Mouse (Mus musculus) T-helper 17 cell (primary cell): ENCODE results near the gene Serpinf2.
"Not testable (repeated sequence)": the region's sequence is repeated elsewhere in the genome, so short reads cannot be mapped to it uniquely, and the experiment has no call there.

Source experiments
- in situ Hi-C, 2 experiments: fragments of 300-600 bp; cut with MboI, MseI; formaldehyde crosslinking; loops; 1 replicate in 1 of 2; 2 replicates in 1 of 2; pipeline ENCODE4 v1.15.1; 2025; ENCODE audit warnings: high pct_unique_total_duplicates in 2 of 2

Serpinf2 gene

DNA sequence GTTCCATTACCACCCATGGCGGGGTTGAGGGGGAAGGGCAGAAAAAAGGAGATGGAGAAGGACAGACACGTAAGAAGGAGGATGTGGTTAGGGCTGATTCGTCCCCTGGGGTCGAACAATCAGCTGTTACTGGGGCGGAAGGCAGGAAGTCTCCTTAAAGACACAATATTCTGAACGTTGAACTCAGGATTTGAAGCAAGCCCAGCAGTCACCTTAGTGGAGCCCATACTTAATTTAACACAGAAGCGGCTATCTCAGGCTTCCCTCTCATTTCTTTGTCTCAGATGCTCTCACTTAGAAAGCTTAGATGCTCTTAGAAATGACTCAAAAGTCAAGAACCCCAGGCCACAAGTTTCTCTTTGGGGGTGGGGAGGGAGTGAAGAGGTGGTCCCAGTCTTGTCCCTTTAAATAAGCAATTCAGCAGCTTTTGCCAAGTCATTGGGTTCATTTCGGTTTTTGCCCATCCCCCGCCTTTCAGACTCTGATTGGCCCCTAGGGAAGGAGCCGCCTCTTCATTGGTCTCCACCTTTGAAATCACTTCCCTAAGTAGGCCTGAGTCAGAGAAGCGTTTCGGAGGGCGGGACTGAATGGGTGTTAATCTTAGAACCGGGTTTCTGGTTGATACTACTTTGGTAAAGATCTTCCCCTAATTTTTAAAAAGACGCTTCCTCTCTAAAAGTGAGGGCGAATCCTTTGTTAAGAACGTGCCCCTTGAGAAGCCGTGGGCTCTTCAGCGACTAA lies 20.9 kb upstream of the Serpinf2 start:
- in situ Hi-C loops, result loop anchor here in 1 of 2 experiments (10.0 kb wide), 1 partner anchor 625 kb away; the partner anchor contains the start of gene Mnt

DNA sequence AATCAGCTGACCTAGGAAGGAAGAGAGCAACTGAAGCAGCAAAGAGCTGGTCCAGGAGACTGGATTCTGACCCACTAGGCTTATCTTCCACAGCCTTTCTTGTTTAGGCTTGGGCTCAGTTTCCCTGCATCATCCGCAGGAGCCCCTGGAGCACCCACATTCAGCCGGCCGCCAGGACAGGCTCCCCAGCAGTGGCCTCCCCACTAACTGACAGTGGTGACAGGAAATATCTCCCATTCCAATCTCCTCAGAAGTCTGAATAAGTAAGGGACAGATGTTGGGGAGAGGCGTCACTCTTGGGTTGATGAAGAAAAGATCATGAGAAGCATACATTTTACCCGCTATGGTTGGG lies 20.3 kb upstream of the Serpinf2 start:
- in situ Hi-C loops, result loop anchor here in 1 of 2 experiments (10.0 kb wide), 1 partner anchor 625 kb away; the partner anchor contains the start of gene Mnt

- in situ Hi-C loops, result no loop called here
These were observed 19.8 kb upstream of the Serpinf2 start for GRCm38 (mm10) chr11:75459141-75459711.

DNA sequence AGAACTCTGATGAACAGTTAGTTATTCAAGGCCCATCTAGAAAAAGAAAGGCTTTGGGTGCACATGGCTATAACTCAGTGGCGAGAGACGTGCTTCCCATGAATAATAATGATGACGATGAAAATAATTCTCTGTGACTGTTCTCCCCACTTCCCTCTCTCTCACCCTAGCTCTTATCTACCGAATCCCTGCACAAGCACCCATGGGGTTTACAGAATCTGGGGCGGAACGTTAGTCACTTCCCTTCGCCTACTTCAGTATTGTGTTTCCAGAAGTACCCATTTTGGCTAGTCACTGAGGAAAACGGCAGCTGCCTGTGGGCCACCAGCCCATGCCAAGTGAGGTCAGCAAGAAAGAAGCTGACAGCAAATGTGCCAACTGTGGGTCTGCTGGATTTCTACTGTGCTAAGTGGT lies 19.2 kb upstream of the Serpinf2 start:
- in situ Hi-C loops, result no loop called here

DNA sequence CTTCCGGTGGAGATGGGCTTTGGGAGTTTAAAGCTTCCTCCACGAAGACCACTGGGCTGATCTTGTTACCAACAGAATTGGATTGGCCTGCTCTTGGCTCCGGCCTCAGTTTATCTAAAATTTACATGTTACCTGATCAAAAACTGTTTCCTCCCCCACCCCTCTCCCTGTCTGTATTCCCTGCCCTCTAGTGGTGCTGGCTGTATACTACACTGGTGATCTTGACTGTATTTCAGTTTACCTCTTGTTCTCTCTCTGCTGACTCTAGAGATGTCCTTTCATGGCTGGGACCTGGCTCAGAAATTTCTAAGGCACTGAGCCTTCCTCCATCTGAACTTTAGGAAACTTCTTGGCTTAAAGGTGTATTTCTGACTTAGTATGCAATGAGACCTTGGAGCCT lies 18.8 kb upstream of the Serpinf2 start:
- in situ Hi-C loops, result no loop called here

DNA sequence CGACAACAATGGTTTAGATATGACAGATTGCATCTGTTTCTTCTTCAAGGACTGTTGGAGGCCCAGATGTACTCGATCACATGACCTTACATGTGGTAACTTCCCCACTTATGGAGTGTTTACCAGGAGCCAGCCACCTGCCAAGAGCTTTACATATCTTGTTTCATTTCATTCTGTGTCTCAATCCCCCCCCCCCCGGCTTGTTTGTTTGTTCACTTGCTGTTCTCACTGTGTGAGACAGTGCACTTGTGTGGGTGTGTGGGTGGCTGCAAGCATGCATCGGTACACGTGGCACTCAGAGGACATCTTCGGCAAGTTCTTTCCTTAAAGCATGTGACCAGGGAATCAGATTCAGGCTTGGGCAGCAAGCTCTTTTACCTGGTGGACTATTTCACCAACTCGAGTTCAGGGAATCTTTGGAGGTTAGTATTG lies 17.1 kb upstream of the Serpinf2 start:
- in situ Hi-C loops, result no loop called here

GRCm38 (mm10) chr11:75455971-75456370 lies 16.6 kb upstream of the Serpinf2 start:
- in situ Hi-C loops, result not testable (repeated sequence)

DNA sequence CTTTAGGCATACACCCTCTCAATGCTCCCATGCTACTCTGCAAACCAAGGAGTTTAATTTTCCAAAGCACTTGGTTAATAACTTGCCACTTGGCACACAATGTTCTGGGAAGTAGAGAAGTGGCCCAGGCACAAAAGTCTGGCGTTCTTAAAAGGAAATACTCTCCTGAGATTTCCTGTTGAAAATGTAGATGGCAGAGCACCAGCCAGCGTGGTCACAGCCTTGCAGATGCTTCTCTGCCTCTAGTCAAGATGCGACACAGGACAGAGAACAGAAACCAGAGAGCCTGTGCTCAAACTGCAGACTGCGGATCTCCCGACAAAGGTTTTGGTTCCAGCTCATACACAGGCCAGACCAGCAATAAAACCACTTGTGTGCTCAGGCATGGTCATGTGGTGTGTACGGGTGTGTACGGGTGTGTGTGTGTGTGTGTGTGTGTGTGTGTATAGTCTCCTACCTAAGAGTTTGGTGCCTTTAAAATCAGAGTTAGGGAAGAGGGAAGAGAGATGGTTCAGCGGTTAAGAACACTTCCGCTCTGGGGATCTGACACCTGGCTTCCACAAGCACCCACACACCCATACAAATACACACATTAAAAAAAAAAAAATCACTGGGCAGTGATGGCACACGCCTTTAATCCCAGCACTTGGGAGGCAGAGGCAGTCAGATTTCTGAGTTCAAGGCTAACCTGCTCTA lies 15.8 kb upstream of the Serpinf2 start:
- in situ Hi-C loops, result no loop called here

GRCm38 (mm10) chr11:75453991-75454930 lies 14.9 kb upstream of the Serpinf2 start, which contains the start of gene Wdr81:
TSS of gene Wdr81 (minus strand) at chr11:75454717.
- in situ Hi-C loops, result no loop called here

- in situ Hi-C loops, result no loop called here
These were observed 13.6 kb upstream of the Serpinf2 start for GRCm38 (mm10) chr11:75452812-75453557.

GRCm38 (mm10) chr11:75452081-75452480 lies 12.7 kb upstream of the Serpinf2 start:
- in situ Hi-C loops, result no loop called here

DNA sequence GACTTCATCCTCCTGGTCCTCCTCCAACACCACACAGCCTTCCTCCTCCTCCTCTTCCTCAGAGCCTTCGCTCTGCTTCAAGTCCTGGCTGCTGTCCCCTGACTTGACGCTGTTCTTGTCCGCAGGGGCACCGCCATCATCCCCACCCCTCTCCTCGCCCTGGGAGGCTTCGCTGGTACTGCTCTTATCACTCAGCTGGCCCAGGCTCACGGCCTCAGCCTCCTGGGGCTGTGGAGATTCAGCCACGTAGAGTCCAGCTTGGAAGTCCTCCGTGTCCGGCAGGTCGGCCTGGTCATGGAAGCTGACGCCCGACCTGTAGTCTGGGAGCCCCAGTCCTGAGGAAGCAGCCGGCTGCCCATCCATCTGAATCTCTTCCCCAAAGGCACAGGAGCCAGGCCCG lies 11.5 kb upstream of the Serpinf2 start:
- in situ Hi-C loops, result no loop called here

DNA sequence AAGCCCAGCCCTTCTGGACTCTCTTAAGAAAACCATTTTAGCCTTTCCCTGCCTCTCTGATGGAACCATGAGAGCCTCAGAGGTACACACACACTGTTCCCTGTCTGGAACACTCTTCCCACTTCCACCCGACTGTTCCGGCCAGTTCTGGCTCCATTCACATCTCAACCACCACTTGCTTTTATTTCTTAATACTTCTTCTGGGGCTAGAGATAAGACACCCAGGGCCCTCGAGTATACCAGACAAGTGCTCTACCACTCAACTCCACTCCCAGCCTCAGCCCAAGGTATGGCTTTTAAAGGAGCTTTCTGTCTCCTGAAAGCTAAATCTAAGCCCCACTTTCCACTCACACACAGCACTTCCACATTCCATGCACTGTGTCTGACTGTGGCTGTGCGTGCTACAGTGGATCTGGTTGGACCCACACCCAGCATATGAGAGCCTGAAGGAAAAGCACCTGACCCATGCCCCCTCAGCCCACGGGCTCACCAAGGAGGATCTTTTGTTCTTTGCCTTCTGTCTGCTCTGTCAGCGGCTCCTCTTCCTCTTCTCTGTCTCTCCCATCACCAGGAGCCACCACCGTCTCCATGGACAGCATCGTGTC lies 11.0 kb upstream of the Serpinf2 start:
- in situ Hi-C loops, result no loop called here

DNA sequence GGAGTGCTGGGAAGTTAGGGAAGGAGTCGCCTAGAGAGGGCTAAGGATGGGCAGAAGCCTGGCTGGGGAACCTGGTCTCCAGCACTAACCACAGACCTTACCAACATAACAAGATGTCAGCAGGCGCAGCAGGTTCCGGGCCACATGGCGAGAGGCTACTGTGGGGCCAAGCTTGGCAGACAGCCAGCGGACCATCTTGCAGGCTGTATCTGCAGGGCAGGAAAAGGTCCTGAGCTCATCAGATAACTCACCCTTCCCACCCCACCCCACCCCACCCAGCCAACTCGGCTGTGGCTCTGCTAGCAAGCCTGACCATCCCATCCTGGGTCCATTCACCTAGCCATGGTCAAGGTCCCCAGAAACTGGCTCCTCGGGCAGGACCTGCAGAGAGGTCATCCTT lies 10.3 kb upstream of the Serpinf2 start:
- in situ Hi-C loops, result no loop called here

GRCm38 (mm10) chr11:75448575-75448974 lies 9.2 kb upstream of the Serpinf2 start:
- in situ Hi-C loops, result no loop called here

DNA sequence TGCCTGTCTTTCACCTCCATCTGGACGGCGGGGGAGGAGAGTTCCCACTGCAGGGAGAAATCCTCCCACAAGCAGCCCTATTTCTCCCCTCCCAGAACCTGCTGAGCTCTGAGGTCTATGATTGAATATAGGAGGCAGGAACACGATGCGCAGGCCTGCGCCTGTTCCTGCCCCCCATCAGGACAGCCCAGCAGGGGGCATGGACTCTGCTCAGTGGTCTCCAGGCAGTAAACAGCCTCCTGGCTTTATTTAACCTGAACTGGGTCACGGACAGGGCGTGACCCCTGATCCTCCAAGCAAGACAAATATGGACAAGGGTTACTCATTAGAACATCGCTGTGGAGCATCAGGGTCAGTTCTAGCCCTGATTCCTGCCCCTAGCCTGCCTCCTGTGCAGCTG lies 4.3 kb upstream of the Serpinf2 start:
- in situ Hi-C loops, result no loop called here

DNA sequence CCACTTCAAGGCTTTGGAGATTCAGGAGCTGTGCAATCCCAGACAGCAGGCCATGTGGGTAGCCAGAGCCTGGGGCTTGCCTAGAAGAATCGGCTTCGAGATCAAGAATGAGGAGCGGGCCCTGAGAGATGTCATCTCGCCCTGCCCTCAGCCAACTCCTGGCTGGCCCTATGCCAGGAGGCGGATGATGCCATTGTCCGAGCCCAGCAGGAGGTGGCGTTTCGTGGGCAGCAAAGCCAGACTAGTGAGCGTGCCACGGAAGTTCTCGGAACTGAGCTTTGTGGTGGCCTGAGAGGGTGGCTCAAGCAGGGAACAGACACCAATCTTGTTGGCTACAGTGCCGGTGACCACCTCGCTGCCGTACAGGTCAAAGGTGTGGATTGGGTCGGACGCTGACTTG lies 2.2 kb upstream of the Serpinf2 start:
- in situ Hi-C loops, result no loop called here

DNA sequence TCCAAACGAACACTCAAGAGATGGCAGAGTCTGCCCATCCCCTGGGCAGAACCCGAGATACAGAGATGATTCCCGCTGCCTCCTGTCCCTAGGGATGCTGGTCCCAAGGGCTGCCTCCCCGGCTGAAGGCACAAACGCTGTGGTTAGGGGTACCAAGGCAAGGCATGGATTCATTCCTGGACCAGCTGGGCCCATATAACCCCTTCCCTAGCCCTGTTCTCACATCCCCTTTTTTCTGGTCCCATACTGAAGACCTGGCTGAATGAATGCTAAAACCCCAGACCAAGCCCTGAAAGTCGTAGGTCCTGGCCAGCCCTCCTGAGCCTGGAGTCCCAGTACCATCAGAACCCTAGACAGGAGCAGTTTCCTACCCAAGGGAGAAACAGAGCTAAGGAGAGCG lies 1.6 kb upstream of the Serpinf2 start:
- in situ Hi-C loops, result no loop called here

GRCm38 (mm10) chr11:75439951-75440350 lies 560 bp upstream of the Serpinf2 start:
- in situ Hi-C loops, result loop anchor here in 1 of 2 experiments (10.0 kb wide), 1 partner anchor 905 kb away; no protein-coding TSS in a partner anchor

- in situ Hi-C loops, result loop anchor here in 1 of 2 experiments (10.0 kb wide), 1 partner anchor 904 kb away; no protein-coding TSS in a partner anchor
These were observed 587 bp downstream of the Serpinf2 start for GRCm38 (mm10) chr11:75438804-75439203.
